Mouse (Mus musculus) forebrain, embryonic 15.5 days (tissue): ENCODE results near the gene E030025P04Rik. TPM values are rescaled to one million over a fixed set of nuclear protein-coding genes. Genes with fewer than 3 reads are reported as not detected.

Experiments used
- polyA plus RNA-seq: library from polyadenylated mRNA; unstranded; fragments of >200 nt; fragmentation: Nextera tagmentation; extraction: Ambion mirVana; gene quantifications from 2 replicates; pipeline ENCODE4 v1.2.1, GENCODE M21; 2015

Gene E030025P04Rik
- polyA plus RNA-seq, 1 experiment from 2014 or later = not detected

Other genes starting within 250 kb of the E030025P04Rik start
- gene Axin2, start 224.0 kb downstream of the E030025P04Rik start, polyA plus RNA-seq = 6.6 and 6.7 TPM in 2 replicates
- gene Rgs9, start 153.8 kb upstream of the E030025P04Rik start, polyA plus RNA-seq = 5.4 and 6.5 TPM in 2 replicates
- 17.4 and 18.5 TPM in 2 replicates for gene Gna13, start 218.5 kb upstream of the E030025P04Rik start, polyA plus RNA-seq